In the genomic region with DNA sequence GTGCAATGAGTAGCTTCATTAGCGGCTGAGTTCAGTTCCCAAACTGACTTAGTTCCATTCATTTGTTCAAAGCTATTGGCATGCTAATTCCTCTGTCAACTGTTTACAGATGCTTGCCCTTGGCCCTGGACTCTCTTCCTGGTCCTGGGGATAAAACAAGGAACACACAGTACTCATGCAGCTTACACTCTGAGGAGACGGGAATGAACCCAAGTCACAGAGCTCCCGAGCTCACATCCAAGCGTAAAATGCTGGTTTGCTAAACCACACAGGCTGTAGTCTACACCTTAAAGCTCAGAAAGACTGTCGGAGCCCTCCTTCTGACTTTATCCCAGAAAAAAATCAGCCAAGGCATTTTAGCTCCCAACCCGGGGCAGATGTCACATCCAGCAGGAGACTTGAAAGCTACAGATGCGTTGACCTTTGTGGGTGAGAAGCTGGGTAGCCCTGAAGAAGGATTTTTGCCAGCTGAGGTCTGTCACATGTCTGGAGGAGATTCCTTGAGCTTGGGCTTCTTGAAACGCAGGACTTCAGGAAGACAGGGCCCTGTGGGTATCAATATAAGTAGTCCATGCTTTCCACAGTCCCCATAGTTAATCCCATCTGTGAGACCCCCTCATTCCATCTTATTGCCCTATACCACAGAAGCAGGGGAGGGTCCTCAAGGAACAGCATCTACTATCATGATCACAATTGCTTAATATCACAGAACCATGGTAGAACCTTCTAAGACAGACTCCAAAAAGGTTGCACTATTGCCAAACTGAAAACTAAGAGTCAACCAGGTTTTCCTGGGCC, we compare ENCODE assay signal across 20 mouse cellular contexts.
A peak's percentile ranks its signal among the peaks of the same experiment; 100 is the strongest.
DNase-seq lines count a peak whose midpoint lies in the region; ATAC-seq and TF ChIP-seq lines count a peak whose summit lies in the region.
"Had no signal": no experiment of that assay in that cellular context is flagged by ENCODE, and none has a peak within 500 bp of the region (broad histone marks: within the 10 kb centered on the region; RNA-seq: fewer than 3 reads in every experiment).

No protein-coding gene starts in this region.

- peak overlapping the region; percentile 70 for H3K27ac ChIP-seq in liver, postnatal 0 days (ENCODE audit: low read depth)
- no peak overlapping the region for H3K27ac ChIP-seq in ES-E14 (ENCODE audit: insufficient read depth, low read depth, low read length, poor library complexity, severe bottlenecking)
- peak overlapping the region; percentile 8 for H3K27ac ChIP-seq in embryonic facial prominence, embryonic 10.5 days (replicated peaks)
- H3K27ac ChIP-seq: forebrain, embryonic 13.5 days; hindbrain, embryonic 14.5 days; kidney, postnatal 0 days; limb, embryonic 12.5 days; neural tube, embryonic 12.5 days had no signal

- no peak for TF ChIP-seq EP300 in liver, postnatal 0 days (IDR thresholded peaks at IDR 0.05; ENCODE audit: low read depth)

- peaks cover 31% of the 10 kb centered on the region for H3K4me1 ChIP-seq in liver, postnatal 0 days (ENCODE audit: insufficient read depth)
- peaks cover 0 to 3% of the 10 kb centered on the region in 2 experiments; a peak in 2 of 4 replicates for H3K4me1 ChIP-seq in ES-E14 (ENCODE audit: control insufficient read depth in 2 of 2, insufficient read depth in 2 of 2, low read length in 2 of 2, poor library complexity in 1 of 2)
- H3K4me1 ChIP-seq in embryonic facial prominence, embryonic 10.5 days = peaks cover 40% of the 10 kb centered on the region
- H3K4me1 ChIP-seq: neural tube, embryonic 12.5 days had no signal

- WGBS in liver, postnatal 0 days (ENCODE audit: insufficient replicate concordance) = 73% methylated on average over 8 of the region's 8 CpGs
- WGBS in embryonic facial prominence, embryonic 10.5 days = 78% methylated on average over 8 of the region's 8 CpGs

- no peak overlapping the region for H3K4me2 ChIP-seq in liver, postnatal 0 days (ENCODE audit: low read depth, low read length)
- H3K4me2 ChIP-seq: forebrain, embryonic 13.5 days; hindbrain, embryonic 14.5 days; limb, embryonic 12.5 days; neural tube, embryonic 12.5 days had no signal

- H3K9ac ChIP-seq in liver, postnatal 0 days (replicated peaks) = no peak overlapping the region
- H3K9ac ChIP-seq in ES-E14 (ENCODE audit: insufficient read depth, low read depth, low read length, poor library complexity, severe bottlenecking) = no peak overlapping the region
- H3K9ac ChIP-seq: forebrain, embryonic 13.5 days; hindbrain, embryonic 14.5 days; limb, embryonic 12.5 days; neural tube, embryonic 12.5 days had no signal

- ATAC-seq in liver, postnatal 0 days = no peak
- no peak for ATAC-seq in frontal cortex, adult (ENCODE audit: low TSS enrichment)
- ATAC-seq: forebrain, embryonic 13.5 days; intestine, embryonic 16.5 days; midbrain, embryonic 16.5 days; Patski had no signal

- in situ Hi-C loops in ES-E14 (cut with MboI; ENCODE audit: low sequenced_read_pairs in 2 of 2, unreplicated experiment in 2 of 2) = no loop called here

- peak; percentile 54 for DNase-seq in gastrocnemius, postnatal 25 days
- DNase-seq in gastrocnemius, postnatal 36 days = no peak
- no peak for DNase-seq in liver, postnatal 0 days
- DNase-seq in liver (no peak), ES-E14 (ENCODE audit: low read depth, low spot score) (peak; percentile 22)
- no peak for DNase-seq in embryonic facial prominence, embryonic 10.5 days (ENCODE audit: low spot score)
- DNase-seq in left cerebral cortex, adult 18-20 months (ENCODE audit: low spot score in 2 of 2) = no peak
- DNase-seq: cerebellum, adult 11 months; cerebellum, postnatal 25 days; heart, postnatal 10 days had no signal

- TF ChIP-seq CTCF in liver, postnatal 0 days (IDR thresholded peaks at IDR 0.05; ENCODE audit: low read depth) = no peak

- H3K36me3 ChIP-seq in liver, postnatal 0 days (replicated peaks; ENCODE audit: insufficient read depth, low read length) = no peaks in the 10 kb centered on the region
- no peaks in the 10 kb centered on the region for H3K36me3 ChIP-seq in ES-E14 (ENCODE audit: control insufficient read depth, insufficient read depth, low read length, poor library complexity, severe bottlenecking)
- H3K36me3 ChIP-seq in embryonic facial prominence, embryonic 10.5 days (replicated peaks) = no peaks in the 10 kb centered on the region
- H3K36me3 ChIP-seq: limb, embryonic 12.5 days; neural tube, embryonic 12.5 days had no signal

- intact Hi-C loops in gastrocnemius, postnatal 36 days (cut with DNase I) = no loop called here

- no peaks in the 10 kb centered on the region for H3K27me3 ChIP-seq in liver, postnatal 0 days (ENCODE audit: insufficient read depth, low read length)
- no peaks in the 10 kb centered on the region for H3K27me3 ChIP-seq in embryonic facial prominence, embryonic 10.5 days (replicated peaks; ENCODE audit: low read depth, poor library complexity, severe bottlenecking)
- H3K27me3 ChIP-seq: forebrain, embryonic 13.5 days; limb, embryonic 12.5 days; megakaryocyte, embryonic 14.5 days; neural tube, embryonic 12.5 days; Patski had no signal

- no peaks in the 10 kb centered on the region for H3K9me3 ChIP-seq in liver, postnatal 0 days (ENCODE audit: low read length)
- H3K9me3 ChIP-seq in ES-E14 (ENCODE audit: control insufficient read depth, insufficient read depth, low read depth, low read length) = no peaks in the 10 kb centered on the region
- H3K9me3 ChIP-seq in embryonic facial prominence, embryonic 10.5 days = no peaks in the 10 kb centered on the region
- H3K9me3 ChIP-seq: forebrain, embryonic 13.5 days; limb, embryonic 12.5 days; megakaryocyte, embryonic 14.5 days; neural tube, embryonic 12.5 days had no signal

- no peak overlapping the region for H3K4me3 ChIP-seq in liver, postnatal 0 days (ENCODE audit: low read depth, low read length)
- H3K4me3 ChIP-seq in ES-E14 (ENCODE audit: insufficient read depth in 1 of 2, low read depth in 1 of 2, low read length in 2 of 2, poor library complexity in 1 of 2, severe bottlenecking in 1 of 2) = no peak overlapping the region
- no peak overlapping the region for H3K4me3 ChIP-seq in embryonic facial prominence, embryonic 10.5 days
- H3K4me3 ChIP-seq: forebrain, embryonic 13.5 days; limb, embryonic 12.5 days; megakaryocyte, embryonic 14.5 days; neural tube, embryonic 12.5 days had no signal

TF ChIP-seq in ES-E14, 5 proteins besides CTCF, POLR2A, EP300 and RAD21:
- TF ChIP-seq ZNF384 (IDR thresholded peaks at IDR 0.05; ENCODE audit: low read depth, low read length) (no peak), HCFC1 (IDR thresholded peaks at IDR 0.05; ENCODE audit: borderline replicate concordance, insufficient read depth, low read length) (no peak), CHD2 (IDR thresholded peaks at IDR 0.05; ENCODE audit: low read depth, low read length) (no peak), ZC3H11A (IDR thresholded peaks at IDR 0.05; ENCODE audit: borderline replicate concordance, low read depth, low read length) (no peak), MAFK (IDR thresholded peaks at IDR 0.05; ENCODE audit: insufficient read depth, low read depth, low read length) (no peak)

Comparison
In these comparisons a context has a peak if more than half of its experiments do, and no peak if none do; other contexts are left out.
1. DNase-seq: peak in gastrocnemius, postnatal 25 days (single experiment) and ES-E14 (single experiment); none in gastrocnemius, postnatal 36 days (0 of 2), liver, postnatal 0 days (single experiment), liver (single experiment), embryonic facial prominence, embryonic 10.5 days (single experiment) and left cerebral cortex, adult 18-20 months (0 of 2).